Mouse (Mus musculus): Measurements from ENCODE around the gene Gm45140. TPM values are rescaled to one million over a fixed set of nuclear protein-coding genes. Genes with fewer than 3 reads are reported as not detected.
A peak's percentile ranks its signal among the peaks of the same experiment; 100 is the strongest.
"Not testable (repeated sequence)": the region's sequence is repeated elsewhere in the genome, so short reads cannot be mapped to it uniquely, and the experiment has no call there.

The Gm45140 gene
- polyA plus RNA-seq, 1 experiment from 2014 or later, result 0.94 TPM

- H3K27ac ChIP-seq (ENCODE audit: low read length), result no peak within 1 kb of the TSS
- no peaks in the 10 kb centered on the region for H3K27me3 ChIP-seq (replicated peaks; ENCODE audit: insufficient read depth, low read length)
- DNase-seq (ENCODE audit: low spot score), result no peak
- ATAC-seq, result no peak
- no peak within 1 kb of the TSS for H3K4me2 ChIP-seq (replicated peaks; ENCODE audit: low read depth, low read length)
- no peak for TF ChIP-seq EP300 (IDR thresholded peaks at IDR 0.05)
- no peak for TF ChIP-seq CTCF (IDR thresholded peaks at IDR 0.05)
- 39% methylated on average over 2 of the region's 2 CpGs for WGBS
- no peak within 1 kb of the TSS for H3K9ac ChIP-seq (replicated peaks; ENCODE audit: low read depth)
- H3K4me1 ChIP-seq (ENCODE audit: insufficient read depth, low read depth, low read length), result no peaks in the 10 kb centered on the region
- no peaks in the 10 kb centered on the region for H3K36me3 ChIP-seq (ENCODE audit: insufficient read depth, low read length)
- no peaks in the 10 kb centered on the region for H3K9me3 ChIP-seq (ENCODE audit: low read length)
- no peak within 1 kb of the TSS for H3K4me3 ChIP-seq (ENCODE audit: low read depth, low read length)
Measured at GRCm38 (mm10) chr6:87777842-87778241, 57.8 kb downstream of the Gm45140 start, which contains the start of gene Gp9. Gp9 (plus strand) TSS chr6:87778072.

DNA sequence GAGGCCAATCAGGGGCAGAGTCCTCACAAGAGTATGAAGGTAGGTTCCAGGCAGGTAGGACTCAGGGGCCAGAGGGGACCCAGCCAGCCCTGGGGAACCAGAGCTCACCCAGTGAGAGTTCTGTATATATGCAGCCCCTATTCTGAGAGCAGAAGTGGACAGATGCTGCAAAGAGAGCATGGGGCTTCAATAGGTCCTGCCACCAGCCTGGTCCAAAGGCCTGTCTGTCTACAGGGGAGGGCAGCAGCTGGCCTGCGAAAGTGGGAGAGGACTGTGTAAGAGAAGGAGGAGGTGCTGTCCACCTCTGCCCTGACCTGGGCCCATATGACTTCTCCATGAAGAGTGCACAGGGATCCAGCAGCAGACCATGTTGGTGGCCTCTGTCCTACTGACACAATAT is 58.9 kb downstream of the Gm45140 start:
- Histone ChIP-seq H3K27me3 (replicated peaks; ENCODE audit: insufficient read depth, low read length) (no peaks in the 10 kb centered on the region), H3K27ac (ENCODE audit: low read length) (no peak overlapping the region), H3K4me3 (ENCODE audit: low read depth, low read length) (no peak overlapping the region), H3K9me3 (ENCODE audit: low read length) (no peaks in the 10 kb centered on the region), H3K9ac (replicated peaks; ENCODE audit: low read depth) (no peak overlapping the region), H3K4me1 (ENCODE audit: insufficient read depth, low read depth, low read length) (no peaks in the 10 kb centered on the region), H3K4me2 (replicated peaks; ENCODE audit: low read depth, low read length) (no peak overlapping the region), H3K36me3 (ENCODE audit: insufficient read depth, low read length) (no peaks in the 10 kb centered on the region)
- WGBS, result 67% methylated on average over 1 of the region's 1 CpGs
- TF ChIP-seq EP300 (IDR thresholded peaks at IDR 0.05) (no peak), CTCF (IDR thresholded peaks at IDR 0.05) (no peak)
- ATAC-seq (no peak), DNase-seq (ENCODE audit: low spot score) (no peak)

DNA sequence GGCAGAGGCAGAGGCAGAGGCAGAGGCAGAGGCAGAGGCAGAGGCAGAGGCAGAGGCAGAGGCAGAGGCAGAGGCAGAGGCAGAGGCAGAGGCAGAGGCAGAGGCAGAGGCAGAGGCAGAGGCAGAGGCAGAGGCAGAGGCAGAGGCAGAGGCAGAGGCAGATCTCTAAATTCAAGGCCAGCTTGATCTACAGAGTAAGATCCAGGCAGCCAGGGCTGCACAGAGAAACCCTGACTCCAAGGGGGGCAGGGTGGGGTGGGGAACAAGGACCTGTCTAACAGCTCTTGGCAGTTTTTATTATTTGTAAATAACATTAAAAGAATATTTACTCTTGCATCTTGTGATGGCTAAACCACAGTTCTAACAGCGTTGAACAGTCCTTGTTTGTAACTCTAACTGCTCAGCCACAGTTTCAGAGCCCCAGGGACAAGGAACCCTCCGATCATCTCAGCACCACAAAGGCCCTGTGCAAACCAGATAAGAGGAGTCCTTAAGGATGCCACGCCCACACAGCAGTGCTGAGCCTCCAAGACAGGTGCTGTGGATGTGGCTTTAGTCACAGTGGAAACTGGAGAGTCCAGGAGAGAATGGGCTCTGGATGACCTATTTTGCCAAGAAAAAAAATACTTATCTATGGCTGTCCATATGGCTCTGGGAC is 59.9 kb downstream of the Gm45140 start:
- no peak overlapping the region for H3K9ac ChIP-seq (replicated peaks; ENCODE audit: low read depth)
- H3K4me3 ChIP-seq (ENCODE audit: low read depth, low read length), result no peak overlapping the region
- no peaks in the 10 kb centered on the region for H3K4me1 ChIP-seq (ENCODE audit: insufficient read depth, low read depth, low read length)
- H3K27me3 ChIP-seq (replicated peaks; ENCODE audit: insufficient read depth, low read length), result no peaks in the 10 kb centered on the region
- TF ChIP-seq CTCF (IDR thresholded peaks at IDR 0.05) (no peak), EP300 (IDR thresholded peaks at IDR 0.05) (no peak)
- ATAC-seq (no peak), DNase-seq (ENCODE audit: low spot score) (no peak)
- no peak overlapping the region for H3K27ac ChIP-seq (ENCODE audit: low read length)
- 48% methylated on average over 3 of the region's 3 CpGs for WGBS
- no peaks in the 10 kb centered on the region for H3K36me3 ChIP-seq (ENCODE audit: insufficient read depth, low read length)
- H3K4me2 ChIP-seq (replicated peaks; ENCODE audit: low read depth, low read length), result no peak overlapping the region
- H3K9me3 ChIP-seq (ENCODE audit: low read length), result no peaks in the 10 kb centered on the region

- Histone ChIP-seq H3K9me3 (ENCODE audit: low read length) (no peaks in the 10 kb centered on the region), H3K4me1 (ENCODE audit: insufficient read depth, low read depth, low read length) (no peaks in the 10 kb centered on the region), H3K4me2 (replicated peaks; ENCODE audit: low read depth, low read length) (no peak overlapping the region), H3K27ac (ENCODE audit: low read length) (no peak overlapping the region), H3K36me3 (ENCODE audit: insufficient read depth, low read length) (no peaks in the 10 kb centered on the region), H3K4me3 (ENCODE audit: low read depth, low read length) (no peak overlapping the region), H3K9ac (replicated peaks; ENCODE audit: low read depth) (no peak overlapping the region), H3K27me3 (replicated peaks; ENCODE audit: insufficient read depth, low read length) (no peaks in the 10 kb centered on the region)
- DNase-seq (ENCODE audit: low spot score), result no peak
- ATAC-seq, result no peak
- no peak for TF ChIP-seq EP300 (IDR thresholded peaks at IDR 0.05)
- no peak for TF ChIP-seq CTCF (IDR thresholded peaks at IDR 0.05)
- 72% methylated on average over 9 of the region's 9 CpGs for WGBS
Measured at GRCm38 (mm10) chr6:87774909-87775308, 60.7 kb downstream of the Gm45140 start.

- no peak overlapping the region for H3K9ac ChIP-seq (replicated peaks; ENCODE audit: low read depth)
- ATAC-seq (no peak), DNase-seq (ENCODE audit: low spot score) (no peak)
- no peak overlapping the region for H3K27ac ChIP-seq (ENCODE audit: low read length)
- no peaks in the 10 kb centered on the region for H3K27me3 ChIP-seq (replicated peaks; ENCODE audit: insufficient read depth, low read length)
- H3K4me2 ChIP-seq (replicated peaks; ENCODE audit: low read depth, low read length), result no peak overlapping the region
- no peaks in the 10 kb centered on the region for H3K36me3 ChIP-seq (ENCODE audit: insufficient read depth, low read length)
- H3K9me3 ChIP-seq (ENCODE audit: low read length), result no peaks in the 10 kb centered on the region
- WGBS, result 20% methylated on average over 1 of the region's 1 CpGs
- no peaks in the 10 kb centered on the region for H3K4me1 ChIP-seq (ENCODE audit: insufficient read depth, low read depth, low read length)
- TF ChIP-seq EP300 (IDR thresholded peaks at IDR 0.05) (no peak), CTCF (IDR thresholded peaks at IDR 0.05) (no peak)
- no peak overlapping the region for H3K4me3 ChIP-seq (ENCODE audit: low read depth, low read length)
Measured at GRCm38 (mm10) chr6:87774466-87774865, 61.1 kb downstream of the Gm45140 start.

- WGBS, result 42% methylated on average over 8 of the region's 8 CpGs
- DNase-seq (ENCODE audit: low spot score), result peak; percentile 60
- H3K9ac ChIP-seq (replicated peaks; ENCODE audit: low read depth), result no peak overlapping the region
- no peaks in the 10 kb centered on the region for H3K36me3 ChIP-seq (ENCODE audit: insufficient read depth, low read length)
- ATAC-seq, result peak; percentile 55
- no peak overlapping the region for H3K4me2 ChIP-seq (replicated peaks; ENCODE audit: low read depth, low read length)
- H3K4me1 ChIP-seq (ENCODE audit: insufficient read depth, low read depth, low read length), result no peaks in the 10 kb centered on the region
- no peak overlapping the region for H3K27ac ChIP-seq (ENCODE audit: low read length)
- H3K4me3 ChIP-seq (ENCODE audit: low read depth, low read length), result no peak overlapping the region
- TF ChIP-seq EP300 (IDR thresholded peaks at IDR 0.05), result no peak
- peak; percentile 71 for TF ChIP-seq CTCF (IDR thresholded peaks at IDR 0.05)
- no peaks in the 10 kb centered on the region for H3K9me3 ChIP-seq (ENCODE audit: low read length)
- no peaks in the 10 kb centered on the region for H3K27me3 ChIP-seq (replicated peaks; ENCODE audit: insufficient read depth, low read length)
Measured at GRCm38 (mm10) chr6:87770626-87771025, 65.0 kb downstream of the Gm45140 start.

- H3K36me3 ChIP-seq (ENCODE audit: insufficient read depth, low read length); DNase-seq (ENCODE audit: low spot score); H3K4me1 ChIP-seq (ENCODE audit: insufficient read depth, low read depth, low read length); H3K27ac ChIP-seq (ENCODE audit: low read length); H3K4me2 ChIP-seq (replicated peaks; ENCODE audit: low read depth, low read length); H3K27me3 ChIP-seq (replicated peaks; ENCODE audit: insufficient read depth, low read length); ATAC-seq; H3K4me3 ChIP-seq (ENCODE audit: low read depth, low read length); H3K9me3 ChIP-seq (ENCODE audit: low read length); H3K9ac ChIP-seq (replicated peaks; ENCODE audit: low read depth): not testable (repeated sequence)
- 92% methylated on average over 2 of the region's 2 CpGs for WGBS
Measured at GRCm38 (mm10) chr6:87764296-87764695, 71.3 kb downstream of the Gm45140 start.
